Mouse (Mus musculus) small intestine, adult 2 months (tissue): ENCODE data around the gene Jade2.

Source experiments
- CTCF ChIP-seq: fragments of 200-500 bp; IDR thresholded peaks from 2 replicates; pipeline ENCODE4 v1.5.1; 2012; ENCODE audit warnings: low read depth, mild to moderate bottlenecking, control low read depth, inconsistent platforms, low read length, moderate library complexity, mixed read lengths; ENCODE audit not compliant: insufficient replicate concordance, insufficient read length; ENCODE audit errors: extremely low read depth
- POLR2A ChIP-seq: fragments of 200-500 bp; IDR thresholded peaks from 2 replicates; pipeline ENCODE4 v1.6.1; 2012; ENCODE audit warnings: low read depth, mild to moderate bottlenecking, control low read depth, inconsistent platforms, low read length, moderate library complexity

GRCm38 (mm10) chr11:51817756-51818155 is 39.7 kb downstream of the Jade2 start:
- peak; percentile 99 for TF ChIP-seq CTCF
- TF ChIP-seq POLR2A, result no peak
